Mouse (Mus musculus) liver, embryonic 16.5 days (tissue): ENCODE results near the gene Casp3. TPM values are rescaled to one million over a fixed set of nuclear protein-coding genes. Genes with fewer than 3 reads are reported as not detected.

Experiments
- ATAC-seq: fragments of 200-750 bp; cut with Nextera tagmentation; 2 replicates; pipeline ENCODE4 v1.8.0; 2017; ENCODE audit warnings: low read depth, mild to moderate bottlenecking, moderate number of reproducible peaks, moderate library complexity
- H3K27ac ChIP-seq: fragments of 300-500 bp; sonication (generic); 2 replicates; pipeline ENCODE4 v1.5.1; 2014; ENCODE audit warnings: mild to moderate bottlenecking, low read length
- H3K27me3 ChIP-seq: fragments of 300-500 bp; sonication (generic); 2 replicates; pipeline ENCODE4 v1.6.1; 2014; ENCODE audit warnings: low read depth, low read length, mixed read lengths; ENCODE audit not compliant: control insufficient read depth, insufficient read depth
- H3K36me3 ChIP-seq: fragments of 300-500 bp; sonication (generic); 2 replicates; pipeline ENCODE4 v1.6.1; 2014; ENCODE audit warnings: mild to moderate bottlenecking; ENCODE audit not compliant: control insufficient read depth, insufficient read depth
- H3K4me1 ChIP-seq: fragments of 300-500 bp; sonication (generic); 2 replicates; pipeline ENCODE4 v1.6.1; 2014; ENCODE audit warnings: low read depth, low read length, mixed read lengths; ENCODE audit not compliant: control insufficient read depth
- H3K4me2 ChIP-seq: fragments of 300-500 bp; sonication (generic); 2 replicates; pipeline ENCODE4 v1.6.1; 2014; ENCODE audit warnings: low read depth, low read length, mixed read lengths
- H3K4me3 ChIP-seq: fragments of 300-500 bp; sonication (generic); 2 replicates; pipeline ENCODE4 v1.5.1; 2014; ENCODE audit warnings: low read depth, mild to moderate bottlenecking, low read length
- H3K9ac ChIP-seq: fragments of 300-500 bp; sonication (generic); 2 replicates; pipeline ENCODE4 v1.6.1; 2014; ENCODE audit warnings: low read depth, low read length
- H3K9me3 ChIP-seq: fragments of 300-500 bp; sonication (generic); replicated peaks from 2 replicates; pipeline ENCODE4 v1.6.1; 2016; ENCODE audit warnings: low read length; ENCODE audit not compliant: control insufficient read depth
- WGBS: fragments of 180-500 bp; shearing (Covaris S2); extraction: QIAGEN DNeasy Blood & Tissue Kit; methylation state at CpG from one replicate; pipeline ENCODE4 v1.1.7; 2014; ENCODE audit not compliant: insufficient replicate concordance; 5-methylcytosine and 5-hydroxymethylcytosine counted together
- polyA plus RNA-seq: library from polyadenylated mRNA; unstranded; fragments of >200 nt; fragmentation: Nextera tagmentation; extraction: Ambion mirVana; gene quantifications from 2 replicates; pipeline ENCODE4 v1.2.1, GENCODE M21; 2015

The Casp3 gene
- polyA plus RNA-seq, 1 experiment from 2014 or later = 36.5 TPM

DNA sequence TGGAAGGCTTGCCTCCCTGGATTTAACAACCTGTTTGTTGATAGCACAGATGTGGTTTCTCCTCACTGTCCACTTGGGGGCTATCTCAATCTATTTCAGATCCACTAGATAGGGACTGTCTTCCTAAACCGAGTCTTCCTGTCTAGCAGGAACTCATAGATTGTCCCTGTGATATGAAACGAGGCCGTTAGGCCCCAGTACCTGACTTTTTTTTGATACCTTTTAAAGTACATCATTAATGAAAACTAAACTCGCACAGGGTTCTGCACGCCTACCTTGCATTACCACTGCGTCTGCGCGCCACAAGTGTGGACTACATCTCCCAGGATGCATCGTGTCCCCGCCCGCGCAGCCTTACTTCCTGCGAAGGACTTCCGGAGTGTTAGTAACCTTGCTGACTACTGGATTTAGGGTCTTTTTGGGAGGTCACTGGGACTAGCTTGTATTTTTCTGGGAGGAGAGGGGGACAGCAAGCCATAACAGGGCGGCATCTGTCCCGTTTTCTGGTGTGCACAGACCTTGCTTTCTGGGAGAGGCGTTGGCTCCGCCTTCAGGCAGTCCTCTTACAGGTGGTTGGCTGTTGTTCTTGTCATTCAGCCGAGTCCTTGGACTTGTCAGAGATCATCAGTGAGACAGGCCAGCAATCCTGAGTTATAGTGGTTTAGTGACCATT lies 69.7 kb downstream of the Casp3 start:
- Histone ChIP-seq H3K36me3 (no peaks in the 10 kb centered on the region), H3K4me3 (peak overlapping the region; percentile 77), H3K9me3 (no peaks in the 10 kb centered on the region), H3K27me3 (no peaks in the 10 kb centered on the region), H3K4me1 (no peaks in the 10 kb centered on the region; the same call in 1 of the 2 replicates), H3K4me2 (peak overlapping the region; percentile 82), H3K9ac (peak overlapping the region; percentile 79), H3K27ac (peak overlapping the region; percentile 89)
- under 1% methylated on average over 19 of the region's 19 CpGs for WGBS
- ATAC-seq = peak; percentile 99

Other genes with a start within 250 kb of the Casp3 start
- gene Acsl1, start 146.3 kb upstream of the Casp3 start, polyA plus RNA-seq = 139 and 168 TPM in 2 replicates
- gene Cenpu, start 65.3 kb upstream of the Casp3 start, polyA plus RNA-seq = 12.3 and 14.1 TPM in 2 replicates
- gene Primpol, start 79 bp upstream of the Casp3 start, polyA plus RNA-seq = 7.1 and 7.9 TPM in 2 replicates
- gene Irf2, start 122.4 kb downstream of the Casp3 start, polyA plus RNA-seq = 10.6 and 12.1 TPM in 2 replicates